Mouse (Mus musculus): ENCODE results near the gene Olfr1471. TPM values are rescaled to one million over a fixed set of nuclear protein-coding genes. Genes with fewer than 3 reads are reported as not detected.
"Not testable (repeated sequence)": the region's sequence is repeated elsewhere in the genome, so short reads cannot be mapped to it uniquely, and the experiment has no call there.

Olfr1471 gene
- total RNA-seq (2017) = not detected in 2 replicates

DNA sequence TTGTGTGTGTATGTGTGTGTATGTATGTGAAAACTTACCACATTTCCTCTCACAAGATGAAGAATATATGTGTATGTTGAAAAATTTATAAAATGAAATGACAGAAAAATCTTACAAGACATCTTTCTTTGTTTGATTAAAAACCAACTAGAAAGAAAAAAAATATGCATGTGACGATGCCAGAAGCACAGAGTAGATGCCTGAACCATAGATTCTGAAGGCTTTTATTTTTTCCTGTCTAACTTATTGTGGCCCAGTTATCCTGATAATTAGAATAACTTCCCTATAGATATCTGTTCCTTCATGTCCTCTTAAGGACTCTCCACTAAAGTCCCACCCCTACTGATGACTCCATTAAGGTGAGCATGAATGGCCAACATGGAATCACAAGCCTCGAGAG lies at the start of gene Olfr1471:
Olfr1471 (plus strand) TSS at position 301 of the 400 bp plus-strand sequence.
- ATAC-seq (replicated peaks; ENCODE audit: low read depth, poor library complexity, severe bottlenecking) = not testable (repeated sequence)

DNA sequence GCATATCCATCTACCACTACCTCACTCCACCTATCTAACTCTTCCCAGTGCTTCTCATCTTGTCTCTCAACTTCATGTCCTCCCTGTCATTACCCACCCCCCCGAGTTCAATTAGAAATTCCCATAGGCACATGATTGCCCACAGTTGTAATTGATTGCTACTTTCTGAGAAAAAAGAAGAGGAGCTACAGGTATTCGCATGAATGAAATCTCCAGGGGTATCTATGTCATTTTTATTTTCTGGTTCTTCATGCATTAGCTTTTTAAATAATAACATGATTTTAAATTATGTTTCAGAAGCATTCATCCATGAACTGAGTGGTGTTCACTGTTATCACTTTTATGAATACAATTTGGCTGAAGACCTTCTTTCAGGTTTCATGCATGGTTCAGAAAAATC lies 35.7 kb upstream of the Olfr1471 start, which contains the start of gene Olfr1469:
Olfr1469 (plus strand) TSS at position 301 of the 400 bp plus-strand sequence.
- no peak for ATAC-seq (replicated peaks; ENCODE audit: low read depth, poor library complexity, severe bottlenecking)

DNA sequence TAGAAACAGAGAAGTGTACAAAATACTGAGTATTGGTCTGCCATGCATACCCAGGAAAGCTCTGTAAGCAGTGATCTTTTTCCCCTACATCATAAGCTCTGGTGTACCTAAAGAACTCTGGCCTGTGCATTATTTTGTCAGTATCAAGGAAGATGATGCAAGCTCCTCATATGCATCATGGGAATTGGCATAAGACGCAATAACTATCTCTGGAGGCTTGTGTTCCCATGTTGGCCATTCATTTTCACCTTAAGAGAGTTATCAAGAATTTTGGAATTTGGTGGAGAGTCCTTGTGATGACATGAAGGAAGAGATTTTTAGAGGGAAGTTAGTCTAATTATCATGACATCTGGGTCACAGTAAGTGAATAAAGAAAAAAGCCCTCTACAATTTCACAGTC lies 12.8 kb downstream of the Olfr1471 start, which contains the start of gene Olfr1472:
Olfr1472 (minus strand) TSS at position 101 of the 400 bp plus-strand sequence.
- no peak for ATAC-seq (replicated peaks; ENCODE audit: low read depth, poor library complexity, severe bottlenecking)

DNA sequence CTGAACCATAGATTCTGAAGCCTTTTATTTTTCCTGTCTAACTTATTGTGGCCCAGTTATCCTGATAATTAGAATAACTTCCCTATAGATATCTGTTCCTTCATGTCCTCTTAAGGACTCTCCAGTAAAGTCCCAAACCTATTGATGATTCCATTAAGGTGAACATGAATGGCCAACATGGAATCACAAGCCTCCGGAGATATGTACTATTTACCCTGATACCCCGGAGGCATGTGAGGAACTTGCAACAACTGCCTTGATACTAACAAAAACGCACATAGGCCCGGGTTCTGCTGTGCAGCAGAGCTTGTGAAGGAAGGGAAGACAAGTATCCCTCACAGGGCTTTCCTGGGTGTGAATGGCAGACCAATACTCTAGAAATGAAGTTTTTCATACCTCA lies 26.1 kb downstream of the Olfr1471 start, which contains the start of gene Olfr1474:
Olfr1474 (plus strand) TSS at position 301 of the 400 bp plus-strand sequence.
- ATAC-seq (replicated peaks; ENCODE audit: low read depth, poor library complexity, severe bottlenecking) = not testable (repeated sequence)

DNA sequence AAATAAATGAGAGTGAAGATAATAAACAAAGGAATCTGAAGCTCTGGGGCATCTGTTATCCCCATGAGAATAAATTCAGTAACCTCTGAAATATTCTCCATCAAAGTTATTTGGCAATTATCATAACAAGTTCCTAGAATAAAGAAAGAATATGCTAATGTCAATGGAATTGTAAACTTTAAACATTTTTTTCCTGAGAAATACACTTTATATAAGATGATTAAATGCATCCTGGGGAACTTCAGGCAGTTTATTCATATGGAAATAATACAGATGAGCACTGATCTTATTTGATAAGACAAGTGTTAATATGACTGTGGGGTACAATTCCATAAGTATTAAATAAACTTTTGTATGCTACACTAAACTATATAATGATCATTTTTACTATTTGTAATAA lies 36.9 kb downstream of the Olfr1471 start, which contains the start of gene Olfr1475:
Olfr1475 (minus strand) TSS at position 101 of the 400 bp plus-strand sequence.
- no peak for ATAC-seq (replicated peaks; ENCODE audit: low read depth, poor library complexity, severe bottlenecking)

DNA sequence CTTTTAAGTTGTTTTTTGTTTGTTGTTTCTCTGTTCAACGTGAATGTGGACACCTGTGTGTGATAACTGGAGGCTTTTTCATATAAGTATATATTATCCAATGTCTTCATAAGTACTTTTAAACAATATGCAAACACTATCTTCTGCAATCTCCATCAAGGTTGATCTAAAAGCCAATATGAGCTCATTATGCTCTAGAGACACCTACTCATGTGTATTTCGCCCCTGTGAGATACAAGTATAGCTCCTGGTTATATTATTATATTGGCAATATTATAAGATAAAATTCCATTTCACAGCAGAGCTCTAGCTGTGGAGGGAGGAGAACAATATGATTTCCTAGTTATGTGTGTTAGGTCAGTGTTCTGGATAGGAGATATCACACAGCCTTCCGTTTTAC lies 57.0 kb downstream of the Olfr1471 start, which contains the start of gene Olfr1477:
Olfr1477 (plus strand) TSS at position 301 of the 400 bp plus-strand sequence.
- no peak for ATAC-seq (replicated peaks; ENCODE audit: low read depth, poor library complexity, severe bottlenecking)

Other genes starting within 250 kb of the Olfr1471 start
- not detected in 2 replicates for gene Olfr1463, start 212.1 kb upstream of the Olfr1471 start, total RNA-seq (2017)
- not detected in 2 replicates for gene Olfr1465, start 127.9 kb upstream of the Olfr1471 start, total RNA-seq (2017)
- not detected in 2 replicates for gene Olfr1466, start 104.5 kb upstream of the Olfr1471 start, total RNA-seq (2017)
- not detected in 2 replicates for gene Olfr1467, start 81.2 kb upstream of the Olfr1471 start, total RNA-seq (2017)
- not detected in 2 replicates for gene Olfr1469, start 35.6 kb upstream of the Olfr1471 start, total RNA-seq (2017)
- not detected in 2 replicates for gene Olfr1472, start 12.7 kb downstream of the Olfr1471 start, total RNA-seq (2017)
- gene Olfr1474, start 26.2 kb downstream of the Olfr1471 start, total RNA-seq (2017) = not detected in 2 replicates
- gene Olfr1475, start 36.8 kb downstream of the Olfr1471 start, total RNA-seq (2017) = not detected in 2 replicates
- not detected in 2 replicates for gene Olfr1477, start 57.1 kb downstream of the Olfr1471 start, total RNA-seq (2017)
- not detected in 2 replicates for gene Olfr1480, start 84.5 kb downstream of the Olfr1471 start, total RNA-seq (2017)
- not detected in 2 replicates for gene Olfr1484, start 140.1 kb downstream of the Olfr1471 start, total RNA-seq (2017)
- not detected in 2 replicates for gene Olfr1487, start 174.0 kb downstream of the Olfr1471 start, total RNA-seq (2017)
- gene Olfr1489, start 188.2 kb downstream of the Olfr1471 start, total RNA-seq (2017) = not detected in 2 replicates
- gene Olfr1490, start 207.7 kb downstream of the Olfr1471 start, total RNA-seq (2017) = not detected in 2 replicates